Mouse (Mus musculus): ENCODE measurements around the gene Abcb1b.

DNA sequence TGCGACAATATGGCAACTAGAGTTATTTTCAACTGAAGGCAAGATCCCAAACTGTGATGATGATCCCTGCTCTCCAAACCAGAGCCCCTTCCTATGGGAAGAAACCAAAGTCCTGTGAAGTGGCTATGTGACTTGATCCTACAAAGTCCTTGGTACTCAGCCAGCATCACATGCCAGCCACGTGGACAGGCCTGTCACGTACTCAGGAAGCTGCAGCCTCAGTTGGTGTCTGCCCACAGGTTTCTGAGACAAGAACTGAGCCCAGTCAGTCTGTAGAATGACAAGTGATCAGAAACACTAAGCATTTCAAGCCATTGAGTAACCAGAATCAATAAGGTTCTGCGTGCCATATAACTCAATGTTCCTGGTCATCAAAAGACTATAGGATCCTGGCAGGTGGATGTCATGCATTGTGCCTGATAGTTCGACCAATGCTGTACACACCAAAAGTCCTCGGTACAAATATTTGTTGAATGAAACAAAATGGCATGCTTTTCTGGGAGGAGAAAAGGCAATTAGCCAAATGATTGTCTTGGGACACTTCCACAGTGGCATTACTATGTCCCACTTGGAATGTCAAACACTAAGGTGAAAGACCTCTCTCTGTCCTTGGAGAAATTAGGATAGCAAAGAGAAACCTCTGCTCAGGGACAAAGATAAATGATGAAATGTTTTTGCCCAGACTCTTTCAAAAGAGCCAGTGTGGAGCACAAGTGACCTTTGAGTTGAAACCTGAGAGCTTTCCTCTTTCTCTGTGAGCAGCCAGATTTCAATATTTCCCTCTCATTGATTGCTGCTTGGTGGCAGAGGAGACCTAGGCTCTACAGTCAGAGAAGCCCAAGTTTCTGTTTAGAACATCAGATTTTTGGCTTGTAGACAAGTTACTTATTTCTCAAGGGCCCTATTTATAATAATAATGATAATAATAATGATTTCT lies 75.3 kb downstream of the Abcb1b start:
- TF ChIP-seq CTCF (IDR thresholded peaks at IDR 0.05; ENCODE audit: borderline replicate concordance, insufficient read depth, low read length) (no peak), POLR2A (IDR thresholded peaks at IDR 0.05; ENCODE audit: low read depth, low read length) (no peak)
